Mouse (Mus musculus) cerebellum, adult 8-10 months (tissue): Measurements from ENCODE around the gene Helz.
"Not testable (repeated sequence)": the region's sequence is repeated elsewhere in the genome, so short reads cannot be mapped to it uniquely, and the experiment has no call there.

Source experiments
- DNase-seq: peaks from one replicate; pipeline ENCODE4 v3.0.0; 2022

The Helz gene

GRCm38 (mm10) chr11:107548204-107548975 is 660 bp downstream of the Helz start:
- no peak for DNase-seq

- DNase-seq = no peak
These were observed 12.1 kb downstream of the Helz start for GRCm38 (mm10) chr11:107559874-107560273.

GRCm38 (mm10) chr11:107567431-107567830 is 19.7 kb downstream of the Helz start:
- no peak for DNase-seq

- no peak for DNase-seq
These were observed 20.8 kb downstream of the Helz start for GRCm38 (mm10) chr11:107568466-107568995.

GRCm38 (mm10) chr11:107570891-107571290 is 23.2 kb downstream of the Helz start:
- DNase-seq = not testable (repeated sequence)

GRCm38 (mm10) chr11:107571318-107571717 is 23.6 kb downstream of the Helz start:
- no peak for DNase-seq

GRCm38 (mm10) chr11:107572551-107572950 is 24.8 kb downstream of the Helz start:
- no peak for DNase-seq

- DNase-seq = no peak
These were observed 25.4 kb downstream of the Helz start for GRCm38 (mm10) chr11:107573061-107573692.

GRCm38 (mm10) chr11:107573847-107574246 is 26.1 kb downstream of the Helz start:
- DNase-seq = no peak

GRCm38 (mm10) chr11:107574811-107575705 is 27.3 kb downstream of the Helz start:
- DNase-seq = no peak

- DNase-seq = no peak
These were observed 28.5 kb downstream of the Helz start for GRCm38 (mm10) chr11:107576186-107576585.

GRCm38 (mm10) chr11:107577400-107577799 is 29.7 kb downstream of the Helz start:
- DNase-seq = no peak

- no peak for DNase-seq
These were observed 30.5 kb downstream of the Helz start for GRCm38 (mm10) chr11:107578226-107578625.

GRCm38 (mm10) chr11:107580786-107581185 is 33.1 kb downstream of the Helz start:
- DNase-seq = no peak

- DNase-seq = no peak
These were observed 37.1 kb downstream of the Helz start for GRCm38 (mm10) chr11:107584660-107585451.

- not testable (repeated sequence) for DNase-seq
These were observed 38.4 kb downstream of the Helz start for GRCm38 (mm10) chr11:107586129-107586528.

GRCm38 (mm10) chr11:107587141-107587540 is 39.4 kb downstream of the Helz start:
- DNase-seq = no peak

GRCm38 (mm10) chr11:107592575-107592974 is 44.8 kb downstream of the Helz start:
- DNase-seq = peak; percentile 16

GRCm38 (mm10) chr11:107597381-107597780 is 49.7 kb downstream of the Helz start:
- DNase-seq = no peak

GRCm38 (mm10) chr11:107605694-107606093 is 58.0 kb downstream of the Helz start:
- no peak for DNase-seq

- no peak for DNase-seq
These were observed 66.2 kb downstream of the Helz start for GRCm38 (mm10) chr11:107613906-107614305.

- no peak for DNase-seq
These were observed 68.0 kb downstream of the Helz start for GRCm38 (mm10) chr11:107615696-107616095.
